Mouse (Mus musculus) right cerebral cortex, postnatal 10 days (tissue): ENCODE data around the gene Hsd17b1.
"Not testable (repeated sequence)": the region's sequence is repeated elsewhere in the genome, so short reads cannot be mapped to it uniquely, and the experiment has no call there.

Experiments used
- DNase-seq, 2 experiments: peaks; one replicate each; pipeline ENCODE4 v3.0.0; 2021; ENCODE audit warnings: low spot score in 2 of 2

The Hsd17b1 gene

GRCm38 (mm10) chr11:101085617-101086322, 7.6 kb downstream of the Hsd17b1 start:
- peak in 1 of 2 experiments; percentile 34 for DNase-seq

GRCm38 (mm10) chr11:101086323-101086674, 8.1 kb downstream of the Hsd17b1 start:
- peak in 1 of 2 experiments; percentile 42 for DNase-seq

- peak; percentile 96 to 97 for DNase-seq
Observed at GRCm38 (mm10) chr11:101086756-101087681, 8.8 kb downstream of the Hsd17b1 start, which contains the start of gene Mlx. Gene Mlx, plus strand, starts transcription at chr11:101087277.

GRCm38 (mm10) chr11:101087682-101088055, 9.5 kb downstream of the Hsd17b1 start:
- DNase-seq, result no peak

GRCm38 (mm10) chr11:101089931-101090330, 11.7 kb downstream of the Hsd17b1 start:
- DNase-seq, result no peak

- no peak for DNase-seq
Observed at GRCm38 (mm10) chr11:101094930-101095313, 16.7 kb downstream of the Hsd17b1 start.

- DNase-seq, result peak; percentile 97
Observed at GRCm38 (mm10) chr11:101095314-101096024, 17.3 kb downstream of the Hsd17b1 start, which contains the start of gene Psmc3ip. Gene Psmc3ip, minus strand, starts transcription at chr11:101095436.

GRCm38 (mm10) chr11:101098231-101098630, 20.0 kb downstream of the Hsd17b1 start:
- no peak for DNase-seq

GRCm38 (mm10) chr11:101103011-101103410, 24.8 kb downstream of the Hsd17b1 start:
- DNase-seq, result no peak

- no peak for DNase-seq
Observed at GRCm38 (mm10) chr11:101109351-101109750, 31.1 kb downstream of the Hsd17b1 start.

- no peak for DNase-seq
Observed at GRCm38 (mm10) chr11:101110708-101111107, 32.5 kb downstream of the Hsd17b1 start.

GRCm38 (mm10) chr11:101111178-101111577, 33.0 kb downstream of the Hsd17b1 start:
- no peak for DNase-seq

- DNase-seq, result no peak
Observed at GRCm38 (mm10) chr11:101112186-101112585, 34.0 kb downstream of the Hsd17b1 start.

GRCm38 (mm10) chr11:101115564-101115963, 37.4 kb downstream of the Hsd17b1 start:
- no peak for DNase-seq

- no peak for DNase-seq
Observed at GRCm38 (mm10) chr11:101118105-101118504, 39.9 kb downstream of the Hsd17b1 start.

- DNase-seq, result no peak
Observed at GRCm38 (mm10) chr11:101119131-101119760, 41.0 kb downstream of the Hsd17b1 start.

- peak; percentile 99 to 100 for DNase-seq
Observed at GRCm38 (mm10) chr11:101119761-101120544, 41.7 kb downstream of the Hsd17b1 start, which contains the start of the genes Retreg3 and Tubg1. Gene Retreg3, minus strand, starts transcription at chr11:101119893. Gene Tubg1, plus strand, starts transcription at chr11:101119938.

- peak in 1 of 2 experiments; percentile 32 for DNase-seq
Observed at GRCm38 (mm10) chr11:101120545-101121188, 42.5 kb downstream of the Hsd17b1 start.

- DNase-seq, result not testable (repeated sequence)
Observed at GRCm38 (mm10) chr11:101124494-101124893, 46.3 kb downstream of the Hsd17b1 start.

- DNase-seq, result not testable (repeated sequence)
Observed at GRCm38 (mm10) chr11:101125008-101125407, 46.8 kb downstream of the Hsd17b1 start.
